Mouse (Mus musculus) liver, embryonic 14.5 days (tissue): Measurements from ENCODE around the gene Sigirr. TPM values are rescaled to one million over a fixed set of nuclear protein-coding genes. Genes with fewer than 3 reads are reported as not detected.
A peak's percentile ranks its signal among the peaks of the same experiment; 100 is the strongest.

Experiments used
- ATAC-seq: fragments of 200-750 bp; cut with Nextera tagmentation; 2 replicates; pipeline ENCODE4 v1.8.0; 2017; ENCODE audit warnings: moderate number of reproducible peaks, mild to moderate bottlenecking, moderate library complexity; ENCODE audit not compliant: insufficient read depth
- DNase-seq, 3 experiments: peaks; one replicate each; pipeline ENCODE4 v3.0.0-alpha.2; 2012 to 2013; ENCODE audit warnings: low read depth in 3 of 3, low spot score in 3 of 3
- H3K27ac ChIP-seq: fragments of 300-500 bp; sonication (generic); 2 replicates; pipeline ENCODE4 v1.5.1; 2014; ENCODE audit warnings: moderate library complexity, mild to moderate bottlenecking, control low read depth, inconsistent platforms
- H3K27me3 ChIP-seq: fragments of 300-500 bp; sonication (generic); 2 replicates; pipeline ENCODE4 v1.6.1; 2014; ENCODE audit warnings: mild to moderate bottlenecking, low read length, moderate library complexity; ENCODE audit not compliant: control insufficient read depth, insufficient read depth
- H3K36me3 ChIP-seq: fragments of 300-500 bp; sonication (generic); replicated peaks from 2 replicates; pipeline ENCODE4 v1.6.1; 2014; ENCODE audit warnings: low read depth; ENCODE audit not compliant: control insufficient read depth, insufficient read depth
- H3K4me1 ChIP-seq, 2 experiments: fragments of 200-500 bp in 1 of 2; fragments of 300-500 bp in 1 of 2; sonication (generic) in 1 of 2; replicated peaks; 2 replicates each; pipeline ENCODE4 v1.6.1; 2012 to 2014; ENCODE audit warnings: antibody characterized with exemption in 1 of 2, inconsistent platforms in 1 of 2, low read length in 1 of 2; ENCODE audit not compliant: control insufficient read depth in 2 of 2, insufficient read depth in 2 of 2
- H3K4me2 ChIP-seq: fragments of 300-500 bp; sonication (generic); 2 replicates; pipeline ENCODE4 v1.6.1; 2014; ENCODE audit warnings: low read depth, mild to moderate bottlenecking, control low read depth, moderate library complexity
- H3K4me3 ChIP-seq, 2 experiments: fragments of 200-500 bp in 1 of 2; fragments of 300-500 bp in 1 of 2; sonication (generic) in 1 of 2; 2 replicates each; pipeline ENCODE4 v1.5.1; 2012 to 2014; ENCODE audit warnings: low read depth in 2 of 2, low read length in 2 of 2, mild to moderate bottlenecking in 2 of 2, control low read depth in 1 of 2, inconsistent platforms in 1 of 2, moderate library complexity in 1 of 2; ENCODE audit not compliant: insufficient read depth in 1 of 2
- H3K9ac ChIP-seq: fragments of 300-500 bp; sonication (generic); replicated peaks from 2 replicates; pipeline ENCODE4 v1.6.1; 2014; ENCODE audit warnings: mild to moderate bottlenecking, control low read depth, moderate library complexity
- H3K9me3 ChIP-seq: fragments of 300-500 bp; sonication (generic); 2 replicates; pipeline ENCODE4 v1.6.1; 2016; ENCODE audit warnings: low read length, mixed read lengths; ENCODE audit not compliant: control insufficient read depth
- CTCF ChIP-seq: IDR thresholded peaks from 2 replicates; pipeline ENCODE4 v1.5.1; 2016; ENCODE audit warnings: antibody characterized with exemption, low read depth, control low read depth
- EP300 ChIP-seq: IDR thresholded peaks from 2 replicates; pipeline ENCODE4 v1.6.1; 2016; ENCODE audit warnings: antibody characterized with exemption, low read depth
- WGBS: fragments of 180-500 bp; shearing (Covaris S2); extraction: QIAGEN DNeasy Blood & Tissue Kit; methylation state at CpG from one replicate; pipeline ENCODE4 v1.1.7; 2014; ENCODE audit not compliant: insufficient replicate concordance; 5-methylcytosine and 5-hydroxymethylcytosine counted together
- polyA plus RNA-seq, 2 experiments: library from polyadenylated mRNA; depleted of rRNA in 1 of 2; stranded (reverse) in 1 of 2; unstranded in 1 of 2; fragments of >200 nt; fragmentation: Nextera tagmentation in 1 of 2; extraction: Ambion mirVana in 1 of 2; gene quantifications; 2 replicates each; pipeline versions ENCODE4 v1.2.1 to v1.2.3; 2012 to 2014

Gene Sigirr
- polyA plus RNA-seq, 2 experiments: 9.8 to 18.4 TPM

- WGBS: 56% methylated on average over 17 of the region's 17 CpGs
- no peaks in the 10 kb centered on the region for H3K36me3 ChIP-seq
- TF ChIP-seq EP300: no peak
- no peak for TF ChIP-seq CTCF
- DNase-seq (no peak), ATAC-seq (no peak)
- no peak overlapping the region for H3K9ac ChIP-seq
- H3K27me3 ChIP-seq: no peaks in the 10 kb centered on the region
- H3K4me2 ChIP-seq: no peak overlapping the region
- no peak overlapping the region for H3K4me3 ChIP-seq
- no peaks in the 10 kb centered on the region for H3K9me3 ChIP-seq
- peaks cover 16 to 23% of the 10 kb centered on the region in 2 experiments for H3K4me1 ChIP-seq
- H3K27ac ChIP-seq: no peak overlapping the region
Measured at GRCm38 (mm10) chr7:141051060-141051685, 49.2 kb downstream of the Sigirr start.

GRCm38 (mm10) chr7:141049326-141049725 lies 51.0 kb downstream of the Sigirr start:
- Histone ChIP-seq H3K4me2 (no peak overlapping the region), H3K27ac (no peak overlapping the region), H3K4me3 (no peak overlapping the region), H3K36me3 (no peaks in the 10 kb centered on the region), H3K4me1 (peaks cover 18 to 26% of the 10 kb centered on the region in 2 experiments), H3K27me3 (no peaks in the 10 kb centered on the region), H3K9me3 (no peaks in the 10 kb centered on the region), H3K9ac (no peak overlapping the region)
- ATAC-seq (no peak), DNase-seq (no peak)
- 55% methylated on average over 2 of the region's 2 CpGs for WGBS
- TF ChIP-seq EP300: no peak
- no peak for TF ChIP-seq CTCF

- H3K9me3 ChIP-seq: no peaks in the 10 kb centered on the region
- H3K36me3 ChIP-seq: no peaks in the 10 kb centered on the region
- WGBS: 7% methylated on average over 21 of the region's 21 CpGs
- peak overlapping the region; percentile 48 for H3K9ac ChIP-seq
- H3K27ac ChIP-seq: peak overlapping the region; percentile 38; the same call in 1 of the 2 replicates
- TF ChIP-seq CTCF (peak; percentile 96), EP300 (no peak)
- DNase-seq (peak; percentile 78 to 83 (median 81)), ATAC-seq (peak; percentile 78)
- H3K4me2 ChIP-seq: peak overlapping the region; percentile 88
- H3K4me3 ChIP-seq: peak overlapping the region; percentile 43 to 51
- no peaks in the 10 kb centered on the region for H3K27me3 ChIP-seq
- peaks cover 22 to 27% of the 10 kb centered on the region in 2 experiments for H3K4me1 ChIP-seq
Measured at GRCm38 (mm10) chr7:141048226-141049218, 51.9 kb downstream of the Sigirr start.

GRCm38 (mm10) chr7:141047581-141048225 lies 52.7 kb downstream of the Sigirr start:
- H3K4me1 ChIP-seq: peaks cover 31 to 36% of the 10 kb centered on the region in 2 experiments
- 6% methylated on average over 16 of the region's 19 CpGs for WGBS
- peak overlapping the region; percentile 43 to 51 for H3K4me3 ChIP-seq
- ATAC-seq: peak; percentile 61
- peak overlapping the region; percentile 38 for H3K27ac ChIP-seq
- no peaks in the 10 kb centered on the region for H3K36me3 ChIP-seq
- TF ChIP-seq CTCF: no peak
- no peak for TF ChIP-seq EP300
- H3K9ac ChIP-seq: peak overlapping the region; percentile 48
- DNase-seq: peak in 1 of 3 experiments; percentile 44
- H3K27me3 ChIP-seq: no peaks in the 10 kb centered on the region
- no peaks in the 10 kb centered on the region for H3K9me3 ChIP-seq
- peak overlapping the region; percentile 88 for H3K4me2 ChIP-seq
